Mouse (Mus musculus) CH12.LX (cell line): ENCODE measurements around the gene Npw.

Experiments used
- CTCF ChIP-seq, 2 experiments: IDR thresholded peaks in 1 of 2; conservative IDR thresholded peaks in 1 of 2; 2 replicates each; pipeline ENCODE4 v1.5.1; 2011 to 2012; ENCODE audit warnings: low read depth in 2 of 2, low read length in 2 of 2, improper control_type of control experiment in 1 of 2, inconsistent platforms in 1 of 2, mild to moderate bottlenecking in 1 of 2, moderate library complexity in 1 of 2
- E2F4 ChIP-seq: IDR thresholded peaks from 2 replicates; pipeline ENCODE4 v1.6.1; 2011; ENCODE audit warnings: low read depth, low read length, improper control_type of control experiment; ENCODE audit not compliant: insufficient replicate concordance
- HCFC1 ChIP-seq: IDR thresholded peaks from 2 replicates; pipeline ENCODE4 v1.6.1; 2012; ENCODE audit warnings: low read depth, mild to moderate bottlenecking, inconsistent platforms, low read length, improper control_type of control experiment
- MAX ChIP-seq: IDR thresholded peaks from 2 replicates; pipeline ENCODE4 v1.6.1; 2011; ENCODE audit warnings: low read length, improper control_type of control experiment
- MEF2A ChIP-seq: IDR thresholded peaks from 2 replicates; pipeline ENCODE4 v1.6.1; 2014; ENCODE audit warnings: low read depth, mild to moderate bottlenecking, inconsistent platforms, low read length, improper control_type of control experiment, borderline replicate concordance
- POLR2A ChIP-seq: IDR thresholded peaks from 2 replicates; pipeline ENCODE4 v1.6.1; 2011; ENCODE audit warnings: low read depth, mild to moderate bottlenecking, improper control_type of control experiment, low read length
- SMC3 ChIP-seq: IDR thresholded peaks from 2 replicates; pipeline ENCODE4 v1.6.1; 2011; ENCODE audit warnings: low read depth, low read length, improper control_type of control experiment
- TCF12 ChIP-seq: IDR thresholded peaks from 2 replicates; pipeline ENCODE4 v1.6.1; 2014; ENCODE audit warnings: low read depth, mild to moderate bottlenecking, inconsistent platforms, low read length, improper control_type of control experiment
- UBTF ChIP-seq: IDR thresholded peaks from 2 replicates; pipeline ENCODE4 v1.6.1; 2012; ENCODE audit warnings: low read depth, mild to moderate bottlenecking, inconsistent platforms, low read length, improper control_type of control experiment, moderate library complexity
- ZNF384 ChIP-seq: IDR thresholded peaks from 2 replicates; pipeline ENCODE4 v1.6.1; 2012; ENCODE audit warnings: low read depth, low read length, improper control_type of control experiment, inconsistent platforms

DNA sequence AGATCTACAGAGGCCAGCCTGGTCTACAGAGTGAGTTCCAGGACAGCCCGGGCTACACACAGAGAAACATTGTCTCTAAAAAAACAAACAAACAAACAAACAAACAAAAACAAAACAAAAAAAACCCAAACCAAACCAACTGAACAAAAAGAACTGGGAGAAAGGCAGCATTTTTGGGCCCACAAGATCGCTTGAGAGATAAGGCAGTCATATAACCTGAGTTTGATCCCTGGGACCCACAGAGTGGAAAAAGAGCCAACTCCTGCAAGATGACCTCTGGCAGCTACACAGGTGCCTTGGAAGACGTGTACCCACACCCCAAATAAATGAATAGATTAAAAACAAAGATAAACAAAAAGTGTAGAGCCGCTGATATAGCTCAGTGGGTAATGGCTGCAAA, 3.3 kb downstream of the Npw start:
- TF ChIP-seq MEF2A (no peak), CTCF (conservative IDR thresholded peaks at IDR 0.05 in 1 of 2, IDR thresholded peaks at IDR 0.05 in 1 of 2; ENCODE audit: low read depth in 2 of 2, low read length in 2 of 2) (no peak), UBTF (no peak), SMC3 (no peak), MAX (no peak), E2F4 (no peak), TCF12 (no peak), ZNF384 (no peak), POLR2A (no peak), HCFC1 (no peak)
